Mouse (Mus musculus): Measurements from ENCODE around the gene Mesp2. TPM values are rescaled to one million over a fixed set of nuclear protein-coding genes. Genes with fewer than 3 reads are reported as not detected.

Mesp2 gene
- total RNA-seq, 1 experiment from 2014 or later, result not detected

DNA sequence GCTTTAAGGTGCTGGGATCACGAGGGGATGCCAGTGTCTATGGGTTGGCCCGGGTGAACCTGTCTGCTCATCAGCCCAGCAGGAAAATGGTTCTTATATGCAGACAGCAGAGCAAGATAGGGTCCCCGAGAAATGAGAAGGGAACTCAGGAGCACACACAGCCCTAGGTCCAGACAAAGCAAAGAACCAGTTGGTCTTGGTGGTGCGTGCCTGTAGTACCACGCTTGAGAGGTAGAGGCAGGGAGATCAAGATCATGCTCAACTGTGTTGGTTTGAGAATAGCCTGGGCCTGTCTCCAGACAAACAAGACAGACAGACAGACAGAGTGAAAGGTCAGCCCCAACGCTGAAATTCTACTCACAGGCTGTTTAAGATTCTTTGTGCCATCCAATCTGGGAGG is 11.0 kb upstream of the Mesp2 start:
- ATAC-seq (replicated peaks in 1 of 2; ENCODE audit: insufficient read depth in 1 of 2, low FRiP score in 2 of 2, low TSS enrichment in 1 of 2, low read depth in 1 of 2, poor library complexity in 2 of 2, severe bottlenecking in 2 of 2), result no peak

DNA sequence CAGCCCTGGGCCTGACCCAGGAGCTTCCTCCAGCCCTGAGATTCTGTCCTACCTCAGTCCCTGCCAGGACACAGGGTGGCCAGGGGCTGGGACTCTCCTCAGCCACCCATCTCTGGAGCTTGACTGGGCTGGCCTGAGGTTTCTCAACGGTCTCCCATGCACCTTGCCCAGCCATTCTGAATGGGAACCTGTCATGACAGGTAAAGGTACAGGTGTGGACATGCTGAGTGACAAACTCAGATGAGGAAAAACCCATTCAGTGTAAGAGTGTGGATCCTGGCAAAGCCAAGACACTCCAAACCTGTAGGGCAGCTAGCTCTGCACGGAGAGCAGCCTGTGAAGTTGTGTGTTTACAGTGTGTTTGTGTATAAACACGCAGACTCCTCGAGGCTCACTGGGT is 10.2 kb upstream of the Mesp2 start:
- no peak for ATAC-seq (replicated peaks in 1 of 2; ENCODE audit: insufficient read depth in 1 of 2, low FRiP score in 2 of 2, low TSS enrichment in 1 of 2, low read depth in 1 of 2, poor library complexity in 2 of 2, severe bottlenecking in 2 of 2)

DNA sequence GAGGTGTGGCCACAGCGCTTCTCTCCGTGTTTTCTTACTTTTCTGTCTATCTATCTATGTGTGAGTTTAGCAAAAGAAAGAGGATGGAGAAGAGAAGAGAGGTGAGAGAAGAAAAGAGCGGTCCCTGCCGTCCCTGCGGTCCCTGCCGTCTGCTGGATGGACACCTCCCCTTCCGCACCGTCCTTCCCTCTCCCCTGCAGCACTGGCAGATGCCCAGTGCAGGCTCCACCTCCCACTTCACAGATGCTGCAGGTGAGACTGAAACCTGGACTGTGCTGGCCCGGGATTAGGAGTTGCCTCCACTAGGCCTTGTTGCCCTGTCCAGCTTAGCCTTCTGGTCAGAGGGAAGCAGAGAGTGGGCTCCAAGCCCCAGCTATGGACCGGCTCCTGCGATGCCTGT is 9.1 kb upstream of the Mesp2 start:
- ATAC-seq (replicated peaks in 1 of 2; ENCODE audit: insufficient read depth in 1 of 2, low FRiP score in 2 of 2, low TSS enrichment in 1 of 2, low read depth in 1 of 2, poor library complexity in 2 of 2, severe bottlenecking in 2 of 2), result no peak

DNA sequence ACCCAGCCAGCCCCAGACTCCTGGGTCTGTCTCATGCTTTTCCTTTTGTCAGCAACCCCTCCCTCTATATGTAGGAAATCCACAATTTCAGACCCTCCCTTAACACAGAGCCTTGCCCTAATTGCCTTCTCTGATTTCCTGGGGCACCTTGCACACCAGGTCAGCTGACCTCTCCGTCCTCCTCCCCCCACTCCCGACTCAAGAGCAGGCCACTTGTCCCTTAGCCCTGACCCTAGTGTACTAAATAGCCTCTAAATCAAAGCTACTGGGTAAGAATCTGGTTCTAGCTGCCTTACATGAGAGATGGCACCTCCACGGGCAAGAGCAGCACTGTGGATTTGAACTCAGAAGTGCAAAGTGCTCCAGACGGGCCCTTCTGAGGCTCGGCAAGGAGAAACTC is 8.5 kb upstream of the Mesp2 start:
- ATAC-seq (replicated peaks in 1 of 2; ENCODE audit: insufficient read depth in 1 of 2, low FRiP score in 2 of 2, low TSS enrichment in 1 of 2, low read depth in 1 of 2, poor library complexity in 2 of 2, severe bottlenecking in 2 of 2), result no peak

DNA sequence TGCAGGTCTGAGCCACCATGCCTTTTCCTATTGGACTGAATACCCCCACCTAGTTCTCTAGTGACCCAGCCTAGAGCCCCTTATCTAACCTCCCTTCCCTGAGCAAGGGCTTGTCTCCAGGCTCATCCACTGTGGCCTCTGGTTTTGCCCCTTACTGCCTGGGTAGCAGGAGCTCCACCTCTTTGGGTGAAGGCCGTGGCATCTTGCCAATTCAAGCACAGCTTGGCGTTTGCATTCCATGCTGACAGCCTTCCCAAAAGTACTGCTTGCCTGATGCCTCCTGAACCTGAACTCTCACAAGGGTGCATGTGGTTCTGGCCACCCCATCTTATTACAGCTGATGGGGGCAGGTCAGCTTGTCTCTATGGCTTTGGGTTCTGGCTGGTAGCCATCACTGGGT is 6.6 kb upstream of the Mesp2 start:
- ATAC-seq (replicated peaks in 1 of 2; ENCODE audit: insufficient read depth in 1 of 2, low FRiP score in 2 of 2, low TSS enrichment in 1 of 2, low read depth in 1 of 2, poor library complexity in 2 of 2, severe bottlenecking in 2 of 2), result no peak

DNA sequence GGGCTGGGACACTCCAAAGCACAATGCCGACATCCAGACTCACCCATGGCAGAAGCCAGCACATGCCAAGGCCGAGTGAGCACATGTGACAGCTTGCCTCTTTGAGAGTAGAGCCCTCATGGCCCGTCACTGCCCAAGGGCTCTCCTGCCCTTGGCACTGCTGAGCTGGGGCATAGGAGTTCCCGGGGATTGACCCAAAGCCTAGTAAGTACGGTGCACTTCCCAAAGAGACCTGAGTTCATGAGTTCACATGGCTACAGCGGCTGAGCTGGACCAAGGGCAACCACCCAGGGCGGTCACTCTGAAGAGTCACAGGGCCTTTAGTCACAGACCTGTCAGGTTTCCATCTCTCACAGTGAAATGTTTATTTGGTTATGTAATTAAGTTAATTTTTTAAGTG is 2.0 kb upstream of the Mesp2 start:
- ATAC-seq (replicated peaks in 1 of 2; ENCODE audit: insufficient read depth in 1 of 2, low FRiP score in 2 of 2, low TSS enrichment in 1 of 2, low read depth in 1 of 2, poor library complexity in 2 of 2, severe bottlenecking in 2 of 2), result no peak

DNA sequence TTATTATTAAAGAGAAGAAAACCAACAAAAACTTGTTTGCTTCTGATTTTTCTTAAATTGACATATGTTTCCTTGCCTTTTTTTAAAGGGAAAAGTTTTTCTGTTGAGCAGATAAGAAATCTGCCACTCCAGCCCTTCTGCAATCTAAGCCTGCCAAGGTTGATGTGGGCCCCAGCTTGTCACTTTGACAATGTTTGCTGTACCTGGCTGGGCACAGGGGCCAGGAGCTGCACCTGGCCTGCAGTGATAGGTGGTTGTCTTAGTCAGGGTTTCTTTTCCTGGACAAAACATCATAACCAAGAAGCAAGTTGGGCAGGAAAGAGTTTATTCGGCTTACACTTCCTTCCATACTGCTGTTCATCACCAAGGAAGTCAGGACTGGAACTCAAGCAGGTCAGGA is 2.9 kb downstream of the Mesp2 start:
- ATAC-seq (replicated peaks in 1 of 2; ENCODE audit: insufficient read depth in 1 of 2, low FRiP score in 2 of 2, low TSS enrichment in 1 of 2, low read depth in 1 of 2, poor library complexity in 2 of 2, severe bottlenecking in 2 of 2), result no peak

DNA sequence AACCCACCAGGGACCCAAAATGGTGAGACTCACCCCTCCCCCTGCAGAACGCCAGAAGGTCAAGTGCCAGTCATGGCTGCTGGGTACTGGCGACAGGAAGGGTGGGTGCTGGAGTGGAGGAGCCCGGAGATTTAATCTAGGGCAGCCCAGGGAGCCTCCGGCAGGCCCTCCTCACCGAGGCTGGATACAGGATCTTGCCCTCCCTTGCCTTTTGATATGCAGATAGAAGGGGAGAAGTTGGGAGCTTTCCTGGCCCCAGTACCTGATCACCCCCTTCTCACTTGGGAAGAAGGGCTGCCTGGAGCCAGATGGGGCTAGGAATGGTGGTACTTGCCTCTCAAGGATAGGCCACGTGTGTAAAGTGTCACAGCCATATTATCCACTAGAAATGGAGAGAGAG is 7.8 kb downstream of the Mesp2 start:
- no peak for ATAC-seq (replicated peaks in 1 of 2; ENCODE audit: insufficient read depth in 1 of 2, low FRiP score in 2 of 2, low TSS enrichment in 1 of 2, low read depth in 1 of 2, poor library complexity in 2 of 2, severe bottlenecking in 2 of 2)

DNA sequence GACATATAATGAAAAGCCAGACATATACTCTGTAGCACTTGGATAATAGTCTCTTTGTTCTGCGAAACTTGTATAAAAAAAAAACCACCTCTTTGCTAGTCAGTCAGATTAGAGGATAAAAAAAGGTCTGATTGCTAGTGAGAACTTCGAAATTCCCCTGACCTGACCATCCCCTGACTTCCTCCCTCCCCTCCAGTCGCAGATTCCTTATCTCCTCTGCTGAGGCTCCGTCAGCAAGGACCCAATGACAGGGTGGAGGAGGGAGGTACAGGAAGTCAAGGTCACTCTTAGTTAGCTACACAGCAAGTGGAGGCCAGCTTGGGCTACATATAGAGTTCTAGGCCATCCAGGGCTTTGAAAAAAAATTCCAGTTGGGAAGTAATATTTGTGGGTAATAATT is 9.0 kb downstream of the Mesp2 start:
- no peak for ATAC-seq (replicated peaks in 1 of 2; ENCODE audit: insufficient read depth in 1 of 2, low FRiP score in 2 of 2, low TSS enrichment in 1 of 2, low read depth in 1 of 2, poor library complexity in 2 of 2, severe bottlenecking in 2 of 2)

DNA sequence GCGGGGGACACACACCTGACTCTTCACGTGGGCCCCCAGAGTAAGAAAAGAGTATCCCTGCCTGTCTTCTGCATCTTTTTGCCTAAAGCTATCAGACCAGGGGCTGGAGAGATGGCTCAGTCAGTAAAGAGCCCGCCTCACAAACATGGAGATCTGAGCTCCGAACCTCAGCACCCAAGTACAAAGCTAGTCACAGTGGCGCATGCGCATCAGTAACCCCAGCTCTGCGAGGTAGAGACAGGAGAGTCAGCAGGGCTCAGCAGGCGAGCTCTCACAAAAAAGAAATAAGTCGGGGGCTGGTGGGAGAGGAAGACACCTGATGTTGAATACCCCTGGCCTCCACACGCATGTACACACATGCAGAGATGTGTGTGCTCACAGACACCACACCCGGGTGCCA is 9.5 kb downstream of the Mesp2 start:
- no peak for ATAC-seq (replicated peaks in 1 of 2; ENCODE audit: insufficient read depth in 1 of 2, low FRiP score in 2 of 2, low TSS enrichment in 1 of 2, low read depth in 1 of 2, poor library complexity in 2 of 2, severe bottlenecking in 2 of 2)

DNA sequence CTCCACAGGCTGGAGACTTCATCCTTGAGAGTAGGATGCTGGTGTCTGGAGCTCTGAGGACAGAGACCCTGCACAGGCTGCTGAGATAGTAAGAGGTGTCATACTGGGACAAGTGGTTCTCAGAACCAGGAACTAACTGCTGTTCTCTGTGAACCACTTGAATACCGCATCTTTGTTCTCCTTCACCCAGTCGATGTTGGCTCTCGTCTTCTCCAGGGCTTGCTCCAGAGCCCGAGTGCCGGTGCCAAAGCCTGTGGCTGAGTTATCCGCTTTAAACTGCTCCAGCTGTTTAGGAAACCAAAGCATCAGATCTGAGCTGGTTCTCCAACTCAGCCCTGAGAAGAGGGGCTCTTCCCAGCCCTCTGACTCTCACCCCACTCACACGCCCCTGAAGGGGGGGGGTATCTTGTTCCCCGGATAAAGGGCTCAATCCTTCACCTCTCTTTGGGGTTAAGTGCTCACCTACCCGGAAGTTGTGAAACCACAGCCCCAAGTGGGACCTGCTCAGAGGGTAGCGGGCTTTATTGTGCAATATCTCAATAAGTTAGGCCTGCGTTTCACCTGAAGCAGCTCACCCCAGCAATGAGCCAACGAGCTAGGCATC is 11.7 kb downstream of the Mesp2 start:
- 0 out of 4 replicates have a peak, but pooled peaks of 1 of the 2 experiments have one; percentile 29 for ATAC-seq (replicated peaks in 1 of 2; ENCODE audit: insufficient read depth in 1 of 2, low FRiP score in 2 of 2, low TSS enrichment in 1 of 2, low read depth in 1 of 2, poor library complexity in 2 of 2, severe bottlenecking in 2 of 2)

DNA sequence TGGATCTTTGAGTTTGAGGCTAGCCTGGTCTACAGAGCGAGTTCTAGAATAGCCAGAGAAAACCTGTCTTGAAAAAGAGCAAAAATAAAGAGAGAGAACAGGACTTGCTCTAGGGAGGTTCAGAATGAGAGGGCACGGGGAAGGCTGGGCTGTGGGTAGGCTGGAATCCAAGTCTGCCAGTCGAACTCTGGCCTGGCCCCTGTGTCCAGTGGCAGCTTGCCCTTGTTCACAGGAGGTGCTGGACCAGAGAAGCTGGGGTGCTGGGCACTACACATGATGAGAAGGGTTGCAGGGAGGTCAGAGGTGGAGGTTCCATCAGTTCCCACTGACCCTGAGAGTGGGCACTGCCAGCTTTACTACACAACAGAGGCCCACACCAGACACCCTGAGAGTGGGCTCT is 17.8 kb downstream of the Mesp2 start:
- ATAC-seq (replicated peaks in 1 of 2; ENCODE audit: insufficient read depth in 1 of 2, low FRiP score in 2 of 2, low TSS enrichment in 1 of 2, low read depth in 1 of 2, poor library complexity in 2 of 2, severe bottlenecking in 2 of 2), result no peak

DNA sequence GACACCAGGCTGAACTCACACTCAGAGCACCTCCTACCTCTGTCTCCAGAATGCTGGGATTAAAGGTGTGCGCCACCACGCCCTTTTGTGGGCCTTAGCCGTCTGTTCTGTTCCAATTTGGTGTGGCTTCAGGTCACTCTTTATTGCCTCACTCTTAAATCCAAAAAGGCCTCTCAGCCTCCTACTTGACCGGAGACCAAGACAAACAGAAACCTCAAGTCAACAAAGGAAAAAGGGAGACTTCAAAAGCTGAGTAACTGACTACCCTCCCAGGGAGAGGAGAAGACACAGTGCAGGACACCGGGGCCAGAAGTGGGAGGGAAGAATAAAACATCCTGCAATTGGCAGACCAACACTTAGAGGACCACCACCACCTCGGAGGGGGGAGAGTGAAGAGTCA is 20.6 kb downstream of the Mesp2 start:
- ATAC-seq (replicated peaks in 1 of 2; ENCODE audit: insufficient read depth in 1 of 2, low FRiP score in 2 of 2, low TSS enrichment in 1 of 2, low read depth in 1 of 2, poor library complexity in 2 of 2, severe bottlenecking in 2 of 2), result no peak

DNA sequence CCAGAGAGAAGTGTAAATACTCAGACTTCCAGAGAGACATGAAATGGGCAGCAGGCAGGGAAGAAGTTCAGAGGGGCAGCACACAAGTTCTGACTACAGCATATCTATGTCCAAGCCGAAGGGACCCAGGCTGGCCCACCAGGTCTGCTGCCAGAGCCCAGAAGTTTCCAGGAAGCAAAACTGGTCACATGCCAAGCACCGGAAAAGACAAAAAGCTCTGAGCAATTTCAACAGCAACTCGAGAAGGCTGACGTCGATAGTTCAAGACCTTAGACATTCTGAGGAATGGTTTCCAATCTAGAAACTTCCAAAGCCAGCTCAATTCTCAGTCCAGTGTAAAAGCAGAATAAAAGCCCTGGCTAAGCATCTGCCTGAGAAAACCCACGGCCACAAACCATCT is 21.1 kb downstream of the Mesp2 start:
- no peak for ATAC-seq (replicated peaks in 1 of 2; ENCODE audit: insufficient read depth in 1 of 2, low FRiP score in 2 of 2, low TSS enrichment in 1 of 2, low read depth in 1 of 2, poor library complexity in 2 of 2, severe bottlenecking in 2 of 2)

DNA sequence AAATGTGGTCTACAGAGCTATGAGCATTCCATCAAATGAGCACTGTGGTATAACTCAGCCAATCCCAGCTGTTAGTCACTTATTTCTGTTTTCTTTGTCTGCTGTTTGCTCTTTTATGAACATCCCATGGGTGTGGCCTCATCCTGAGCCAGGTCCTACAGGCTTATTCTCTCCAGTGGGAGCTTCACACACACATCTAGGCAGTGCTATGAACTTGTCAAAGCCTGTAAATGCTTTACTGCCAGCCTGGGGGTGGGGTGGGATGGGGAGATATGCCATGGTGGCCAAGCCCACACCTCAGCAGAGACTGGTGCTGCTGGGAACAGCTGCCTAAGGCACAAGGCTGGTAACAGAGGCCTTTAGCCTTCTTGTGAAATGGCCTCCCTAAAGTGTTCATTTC is 22.5 kb downstream of the Mesp2 start:
- no peak for ATAC-seq (replicated peaks in 1 of 2; ENCODE audit: insufficient read depth in 1 of 2, low FRiP score in 2 of 2, low TSS enrichment in 1 of 2, low read depth in 1 of 2, poor library complexity in 2 of 2, severe bottlenecking in 2 of 2)

DNA sequence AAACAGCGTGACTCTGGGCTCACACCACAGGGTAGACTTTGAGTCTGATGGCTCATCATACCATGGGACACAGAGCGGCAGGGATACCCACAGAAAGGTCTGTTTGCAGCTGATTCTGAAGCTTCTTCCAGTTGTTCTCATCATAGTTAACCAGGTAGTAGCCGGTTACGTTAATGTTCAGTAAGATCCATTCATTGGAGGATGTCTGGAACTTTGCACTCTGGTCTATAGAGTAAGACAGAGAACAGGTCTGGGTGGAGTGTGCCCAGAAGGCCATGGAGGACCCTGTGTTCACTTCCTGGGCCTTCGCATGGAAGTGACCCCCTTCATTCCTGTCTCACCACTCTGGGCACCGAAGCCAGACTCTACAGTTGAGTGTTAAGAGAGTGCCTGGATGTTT is 24.7 kb downstream of the Mesp2 start:
- ATAC-seq (replicated peaks in 1 of 2; ENCODE audit: insufficient read depth in 1 of 2, low FRiP score in 2 of 2, low TSS enrichment in 1 of 2, low read depth in 1 of 2, poor library complexity in 2 of 2, severe bottlenecking in 2 of 2), result no peak

DNA sequence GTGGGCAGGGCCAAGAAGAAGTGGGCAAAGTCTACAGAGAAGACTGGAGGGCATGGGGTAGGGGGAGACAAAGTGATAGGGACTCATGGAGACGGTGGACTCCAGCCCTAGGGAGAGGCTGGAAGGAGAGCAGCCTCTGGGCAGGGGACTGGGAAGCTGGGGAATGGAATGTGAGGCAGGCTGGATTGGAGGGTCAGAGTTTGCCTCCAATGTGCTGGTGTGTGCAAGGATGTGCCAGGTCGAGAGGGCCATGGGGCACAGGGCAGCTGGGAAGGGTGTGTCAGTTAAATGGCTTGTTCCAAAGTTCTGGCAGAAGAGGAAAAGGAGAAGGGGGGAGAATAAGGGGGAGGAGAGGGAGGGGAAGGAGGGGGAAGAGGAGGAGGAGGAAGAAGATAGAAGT is 26.7 kb downstream of the Mesp2 start:
- ATAC-seq (replicated peaks in 1 of 2; ENCODE audit: insufficient read depth in 1 of 2, low FRiP score in 2 of 2, low TSS enrichment in 1 of 2, low read depth in 1 of 2, poor library complexity in 2 of 2, severe bottlenecking in 2 of 2), result no peak

DNA sequence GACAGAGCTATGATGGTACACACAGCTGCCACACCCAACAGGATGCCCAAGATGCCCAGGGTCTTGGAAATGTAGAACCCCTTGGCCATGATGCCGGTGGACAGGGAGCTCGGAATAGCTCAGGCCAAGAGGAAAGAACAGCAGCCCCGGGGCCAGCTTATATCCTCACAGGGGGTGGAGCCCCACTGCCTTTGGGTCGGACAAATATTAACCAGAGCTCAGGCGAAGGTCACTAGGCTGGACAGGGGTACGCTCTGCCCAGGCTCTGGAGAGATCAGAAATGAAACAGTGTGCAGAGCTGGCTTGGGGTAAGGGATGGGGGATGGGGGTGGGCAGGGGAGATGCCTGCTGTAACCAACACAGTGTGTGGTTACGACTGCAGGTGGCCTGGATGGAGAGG is 31.6 kb downstream of the Mesp2 start:
- ATAC-seq (replicated peaks in 1 of 2; ENCODE audit: insufficient read depth in 1 of 2, low FRiP score in 2 of 2, low TSS enrichment in 1 of 2, low read depth in 1 of 2, poor library complexity in 2 of 2, severe bottlenecking in 2 of 2), result no peak

DNA sequence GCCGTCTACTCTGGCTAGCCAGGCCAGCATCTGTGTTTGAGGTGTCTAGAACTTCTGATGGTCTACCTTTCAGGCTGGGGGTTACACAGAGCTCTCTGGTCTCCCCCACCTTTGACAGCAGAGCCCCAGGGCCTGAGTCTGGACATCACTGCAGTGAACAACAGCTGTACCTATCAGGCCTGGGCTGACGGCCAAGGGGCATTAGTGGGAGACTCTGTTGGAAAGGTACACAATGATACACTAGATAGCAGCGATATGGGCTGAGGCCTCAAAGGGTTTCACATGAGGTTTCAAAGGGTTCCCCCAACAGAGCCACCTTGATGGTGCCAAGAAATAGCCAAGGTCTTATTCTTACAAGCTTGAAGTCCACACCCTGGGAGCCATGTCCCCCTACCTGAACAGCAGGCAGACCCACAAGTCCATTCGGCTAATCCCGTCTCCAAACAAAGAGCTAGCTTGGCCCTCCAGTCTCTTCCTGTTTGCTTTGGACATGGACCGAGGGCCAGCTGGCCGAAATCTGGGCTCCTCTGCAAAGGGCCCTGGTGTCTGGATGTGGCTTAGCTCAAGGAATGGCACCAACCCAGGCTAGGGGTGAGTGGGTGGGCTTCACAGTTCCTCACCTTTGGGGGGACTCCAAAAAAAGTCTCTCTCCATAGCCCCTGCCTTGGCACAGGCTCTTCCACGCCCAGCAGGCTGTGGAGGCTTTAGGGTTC is 33.7 kb downstream of the Mesp2 start:
- ATAC-seq (replicated peaks in 1 of 2; ENCODE audit: insufficient read depth in 1 of 2, low FRiP score in 2 of 2, low TSS enrichment in 1 of 2, low read depth in 1 of 2, poor library complexity in 2 of 2, severe bottlenecking in 2 of 2), result no peak
